Mouse (Mus musculus) spleen, adult 2 months (tissue): ENCODE measurements around the gene Vegfb.

Experiments
- CTCF ChIP-seq: fragments of 200-500 bp; IDR thresholded peaks from 2 replicates; pipeline ENCODE4 v1.5.1; 2011; ENCODE audit warnings: mild to moderate bottlenecking, inconsistent platforms; ENCODE audit not compliant: insufficient read depth, insufficient read length, insufficient replicate concordance; ENCODE audit errors: extremely low read depth
- POLR2A ChIP-seq: fragments of 200-500 bp; IDR thresholded peaks from 2 replicates; pipeline ENCODE4 v1.6.1; 2011; ENCODE audit warnings: low read depth, low read length, inconsistent platforms

DNA sequence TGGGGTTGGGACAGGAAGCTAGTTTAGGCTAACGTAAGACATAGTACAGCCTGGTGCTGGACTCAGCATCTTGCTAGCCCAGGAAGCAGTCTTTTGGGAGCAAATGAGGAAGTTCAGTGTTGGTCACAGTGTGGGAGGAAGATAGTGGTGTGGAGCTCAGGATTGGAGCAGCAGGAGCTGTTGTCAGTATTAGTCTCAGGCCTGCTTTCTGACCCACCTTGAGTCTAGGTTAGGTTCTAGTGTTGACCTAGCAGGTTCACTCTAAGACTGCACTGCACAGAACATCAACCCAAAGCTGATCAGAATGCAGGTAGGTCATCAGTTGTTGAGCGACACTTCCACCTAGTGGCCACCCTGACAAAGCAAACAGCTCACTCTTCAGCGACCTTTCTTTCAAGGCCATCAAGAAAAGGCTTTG lies 32.8 kb upstream of the Vegfb start:
- TF ChIP-seq CTCF = peak; percentile 79; the same call in 1 of the 2 replicates
- no peak for TF ChIP-seq POLR2A
